In genomic region chr9:79721056-79721455, GRCm38 (mm10) we compare ENCODE assay signal across 8 mouse cellular contexts. TPM values are rescaled to one million over a fixed set of nuclear protein-coding genes. Genes with fewer than 3 reads are reported as not detected.
DNase-seq lines count a peak whose midpoint lies in the region.

No protein-coding gene starts in this region.

- peaks cover 39% of the 10 kb centered on the region for H3K27me3 ChIP-seq in heart, embryonic 10.5 days (ENCODE audit: insufficient read depth, poor library complexity, severe bottlenecking)

- H3K36me3 ChIP-seq in heart, embryonic 10.5 days = no peaks in the 10 kb centered on the region

- peak; percentile 35 to 83 for DNase-seq in adrenal gland, adult (ENCODE audit: inconsistent age in 2 of 2, low spot score in 1 of 2)
- DNase-seq in adrenal gland, postnatal 4 days (ENCODE audit: low spot score in 2 of 2) = no peak
- peak; percentile 36 for DNase-seq in 416B (ENCODE audit: low read depth)
- DNase-seq in cerebellum, adult 9-10 months = peak; percentile 53
- DNase-seq in heart, embryonic 10.5 days (ENCODE audit: low spot score) = no peak
- peak; percentile 38 to 74 for DNase-seq in kidney, postnatal 25 days
- DNase-seq in lung, postnatal 4 days = peak; percentile 27 to 65
- DNase-seq in yolk sac, embryonic 10.5 days (ENCODE audit: low spot score) = peak; percentile 25

- 0 out of 2 replicates have a peak overlapping the region, but pooled peaks have one; percentile 8 for H3K4me3 ChIP-seq in heart, embryonic 10.5 days

- H3K9me3 ChIP-seq in heart, embryonic 10.5 days = peaks cover 4% of the 10 kb centered on the region; the same call in 1 of the 2 replicates

- H3K27ac ChIP-seq in heart, embryonic 10.5 days = no peak overlapping the region

- WGBS in heart, embryonic 10.5 days = 13% methylated on average over 9 of the region's 9 CpGs

- peaks cover 34% of the 10 kb centered on the region for H3K4me1 ChIP-seq in heart, embryonic 10.5 days

RNA-seq across cellular contexts. Expression of gene Col12a1, which starts 2.4 kb away (rescaled TPM):
- total RNA-seq in adrenal gland, postnatal 4 days (2021) = 10 to 100 TPM; 83.0 to 91.8 TPM
- 8.3 and 11.1 TPM in 2 replicates for polyA plus RNA-seq in heart, embryonic 10.5 days (2016; fragmentation: Nextera tagmentation; extraction: Ambion mirVana)

RNA-seq across cellular contexts. Expression of gene Cox7a2, which starts 38.6 kb away (rescaled TPM):
- total RNA-seq in adrenal gland, postnatal 4 days (2021) = 100 to 1,000 TPM; 297 to 335 TPM
- polyA plus RNA-seq in heart, embryonic 10.5 days (2016; fragmentation: Nextera tagmentation; extraction: Ambion mirVana) = 869 and 1,151 TPM in 2 replicates

Comparison
In these comparisons a context has a peak if more than half of its experiments do, and no peak if none do; other contexts are left out.
1. DNase-seq: peak in adrenal gland, adult (2 of 2), 416B (single experiment), cerebellum, adult 9-10 months (single experiment), kidney, postnatal 25 days (2 of 2), lung, postnatal 4 days (2 of 2) and yolk sac, embryonic 10.5 days (single experiment); none in adrenal gland, postnatal 4 days (0 of 2) and heart, embryonic 10.5 days (single experiment).